Mouse (Mus musculus) bone marrow macrophage, adult 2 months (primary cell): ENCODE measurements around the gene Cib3.

Source experiments
- CTCF ChIP-seq: IDR thresholded peaks from 2 replicates; pipeline ENCODE4 v1.5.1; 2012; ENCODE audit warnings: low read depth, mild to moderate bottlenecking, low read length, moderate library complexity
- POLR2A ChIP-seq: IDR thresholded peaks from 2 replicates; pipeline ENCODE4 v1.6.1; 2012; ENCODE audit warnings: mild to moderate bottlenecking, low read depth, low read length, borderline replicate concordance

- no peak for TF ChIP-seq CTCF
- no peak for TF ChIP-seq POLR2A
These were observed 20.6 kb downstream of the Cib3 start for GRCm38 (mm10) chr8:72192065-72192464.
